Mouse (Mus musculus) heart, postnatal 36 days (tissue): ENCODE results near the gene Notch4. TPM values are rescaled to one million over a fixed set of nuclear protein-coding genes. Genes with fewer than 3 reads are reported as not detected.

ENCODE experiments used
- DNase-seq, 2 experiments: peaks; one replicate each; pipeline ENCODE4 v3.0.0; 2021 to 2022
- intact Hi-C: fragments of 180-260 bp; cut with DNase I; formaldehyde crosslinking; loops from one replicate; pipeline ENCODE4 v1.15.1; 2025
- total RNA-seq, 2 experiments: library from RNA; stranded (reverse); gene quantifications; 2 replicates each; pipeline ENCODE4 v1.2.3; 2021

The Notch4 gene
- total RNA-seq, 2 experiments from 2014 or later, result 33.0 to 48.6 TPM

DNA sequence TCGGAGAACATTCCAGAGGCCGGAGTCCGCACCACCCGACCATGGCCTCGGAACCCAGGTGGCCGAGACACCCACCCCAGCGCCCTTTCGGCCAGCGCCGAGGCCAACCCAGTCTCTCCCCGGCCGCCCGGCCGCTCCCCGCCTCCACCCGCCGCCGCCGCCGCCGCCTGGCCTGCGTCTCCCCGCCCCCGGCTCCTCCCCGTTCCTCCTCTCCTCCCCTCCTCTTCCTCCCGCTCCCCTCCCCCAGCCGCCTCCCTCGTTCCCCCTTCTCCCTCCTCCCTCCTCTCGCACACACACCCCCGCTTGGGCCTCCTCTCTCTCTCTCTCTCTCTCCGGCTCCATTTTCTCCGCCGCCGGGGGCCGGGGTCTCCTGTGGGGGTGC is 27.9 kb downstream of the Notch4 start:
- intact Hi-C loops, result no loop called here

DNA sequence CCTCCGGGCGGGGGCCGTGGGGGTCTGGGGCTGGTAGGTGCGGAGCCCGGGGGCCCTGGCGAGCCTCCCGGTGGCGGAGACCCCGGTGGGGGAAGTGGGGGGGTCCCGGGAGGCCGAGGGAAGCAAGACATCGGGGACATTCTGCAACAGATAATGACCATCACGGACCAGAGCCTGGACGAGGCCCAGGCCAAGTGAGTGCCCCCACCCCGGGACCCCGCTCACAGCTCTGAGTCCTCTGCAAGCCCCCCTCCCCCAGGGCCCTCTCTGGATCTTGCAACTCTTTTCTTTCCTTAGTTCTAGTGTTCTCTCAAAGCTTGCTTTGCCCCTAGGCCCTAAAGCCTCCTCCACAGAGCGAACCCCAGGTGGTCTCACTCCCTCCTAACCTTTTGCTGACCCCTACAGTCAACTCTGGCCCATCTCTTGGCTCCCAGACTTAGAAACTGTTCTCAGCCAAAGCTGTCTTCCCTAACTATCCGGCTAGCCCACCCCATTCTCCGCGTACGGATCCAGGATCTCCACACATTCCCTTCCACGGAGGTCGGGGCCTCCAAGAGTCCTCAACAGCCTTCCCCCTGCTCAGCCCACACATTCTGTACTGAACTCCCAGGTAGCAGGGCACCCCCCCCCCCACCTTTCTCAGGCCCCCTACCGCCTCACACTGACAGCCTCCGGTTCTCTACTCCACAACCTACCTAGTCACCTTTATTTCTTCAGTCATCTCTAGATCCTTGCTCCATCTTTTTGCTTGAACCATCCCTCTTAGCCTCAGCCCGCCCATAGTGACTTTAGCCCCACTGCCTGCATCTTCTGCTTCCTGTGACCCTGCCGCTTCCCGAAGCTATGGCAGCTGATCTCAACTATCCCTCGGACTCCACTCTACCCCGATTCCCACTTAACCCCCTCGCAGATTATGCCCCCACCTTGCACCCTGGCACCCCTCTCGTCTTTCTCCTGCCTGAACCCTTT is 28.8 kb downstream of the Notch4 start:
- peak in 1 of 2 experiments; percentile 33 for DNase-seq
- intact Hi-C loops, result no loop called here

More for the DNA sequence above, 27.9 kb downstream of the Notch4 start:
- peak; percentile 87 to 90 for DNase-seq

DNA sequence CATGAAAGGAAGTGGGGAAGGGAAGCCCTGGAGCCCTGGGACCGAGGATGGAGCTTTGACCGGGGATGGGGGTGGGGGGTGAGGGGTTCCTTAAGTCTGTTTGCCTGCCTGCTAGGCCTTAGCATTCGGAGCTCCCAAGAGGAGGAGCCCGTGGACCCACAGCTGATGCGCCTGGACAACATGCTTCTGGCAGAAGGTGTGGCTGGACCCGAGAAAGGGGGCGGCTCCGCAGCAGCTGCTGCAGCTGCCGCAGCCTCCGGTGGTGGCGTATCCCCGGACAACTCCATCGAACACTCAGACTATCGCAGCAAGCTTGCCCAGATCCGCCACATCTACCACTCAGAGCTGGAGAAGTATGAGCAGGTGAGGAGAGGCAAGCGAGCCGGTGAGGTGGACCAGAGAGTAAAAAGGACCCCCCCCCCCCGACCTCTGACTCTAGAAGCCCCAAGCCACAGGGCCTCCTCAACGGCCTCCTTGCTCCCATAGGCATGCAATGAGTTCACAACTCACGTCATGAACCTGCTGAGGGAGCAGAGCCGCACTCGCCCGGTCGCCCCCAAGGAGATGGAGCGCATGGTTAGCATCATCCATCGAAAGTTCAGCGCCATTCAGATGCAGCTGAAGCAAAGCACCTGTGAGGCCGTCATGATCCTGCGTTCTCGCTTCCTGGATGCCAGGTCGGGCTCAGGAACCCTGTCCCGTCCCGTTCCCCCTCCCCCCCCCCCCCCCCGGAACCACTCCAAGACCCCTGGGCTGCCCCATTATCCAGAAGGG is 29.9 kb downstream of the Notch4 start:
- no peak for DNase-seq
- intact Hi-C loops, result no loop called here

DNA sequence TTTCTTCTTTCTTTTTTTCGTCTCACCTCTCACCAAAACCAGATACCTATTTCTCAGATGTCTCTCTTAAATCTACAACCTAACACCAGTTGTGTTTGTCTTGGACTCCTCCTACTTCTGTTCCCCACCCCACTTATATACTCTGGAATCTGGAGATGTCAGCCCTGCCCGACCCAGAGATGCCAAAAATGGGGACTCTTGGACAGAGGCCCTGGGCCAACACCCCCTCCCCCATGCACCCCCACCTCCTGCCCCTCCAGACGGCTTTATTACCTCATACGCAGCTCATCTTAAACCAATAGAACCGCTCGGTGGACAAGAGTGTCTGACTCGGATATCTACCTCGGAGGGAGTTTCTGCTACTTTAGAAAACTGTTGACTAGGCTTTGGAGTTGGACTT is 32.0 kb downstream of the Notch4 start:
- intact Hi-C loops, result no loop called here
- no peak for DNase-seq

DNA sequence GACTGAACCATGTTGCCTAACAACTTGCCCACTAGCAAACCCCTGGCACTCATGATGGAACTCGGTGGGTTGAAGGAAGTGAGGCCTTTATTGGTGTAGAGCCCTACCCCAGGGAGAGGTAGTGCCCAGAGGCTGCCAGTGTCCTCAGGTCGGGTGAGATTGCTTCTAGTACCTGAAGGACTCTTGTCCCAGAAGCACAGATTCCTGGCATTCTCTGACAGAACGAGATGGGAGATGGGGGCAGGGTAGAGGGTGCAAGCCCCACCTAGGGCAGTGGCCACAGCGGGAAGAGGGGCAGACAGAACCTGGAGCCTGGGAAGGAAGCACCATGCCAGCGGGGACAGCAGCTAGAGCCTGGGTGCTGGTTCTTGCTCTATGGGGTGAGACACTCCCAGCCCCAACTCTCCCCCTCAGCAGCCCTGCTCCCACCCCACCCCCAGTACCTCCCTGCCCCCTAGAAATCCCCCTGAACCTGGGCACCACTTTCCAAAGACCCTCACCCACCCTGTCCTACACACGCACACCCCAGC is 33.6 kb downstream of the Notch4 start, which contains the start of gene Ager:
Gene Ager (plus strand): TSS at position 297 of the 530 bp plus-strand sequence.
- intact Hi-C loops, result no loop called here
- no peak for DNase-seq

DNA sequence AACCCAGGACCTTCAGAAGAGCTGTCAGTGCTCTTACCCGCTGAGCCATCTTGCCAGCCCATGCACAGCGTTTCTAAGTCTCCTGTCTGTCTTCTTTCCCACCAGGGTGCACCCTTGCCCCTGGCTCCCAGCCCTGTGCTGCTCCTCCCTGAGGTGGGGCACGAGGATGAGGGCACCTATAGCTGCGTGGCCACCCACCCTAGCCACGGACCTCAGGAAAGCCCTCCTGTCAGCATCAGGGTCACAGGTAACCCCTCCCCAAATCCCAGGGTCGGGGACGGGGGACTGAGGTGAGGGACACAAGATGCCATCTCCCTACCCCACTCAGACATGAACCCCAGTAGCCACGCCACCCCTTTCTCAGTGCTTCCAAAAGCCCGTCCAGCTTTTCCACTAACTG is 35.8 kb downstream of the Notch4 start:
- DNase-seq, result no peak
- intact Hi-C loops, result no loop called here

- DNase-seq, result no peak
Observed at GRCm38 (mm10) chr17:34601796-34602195, 37.7 kb downstream of the Notch4 start.

DNA sequence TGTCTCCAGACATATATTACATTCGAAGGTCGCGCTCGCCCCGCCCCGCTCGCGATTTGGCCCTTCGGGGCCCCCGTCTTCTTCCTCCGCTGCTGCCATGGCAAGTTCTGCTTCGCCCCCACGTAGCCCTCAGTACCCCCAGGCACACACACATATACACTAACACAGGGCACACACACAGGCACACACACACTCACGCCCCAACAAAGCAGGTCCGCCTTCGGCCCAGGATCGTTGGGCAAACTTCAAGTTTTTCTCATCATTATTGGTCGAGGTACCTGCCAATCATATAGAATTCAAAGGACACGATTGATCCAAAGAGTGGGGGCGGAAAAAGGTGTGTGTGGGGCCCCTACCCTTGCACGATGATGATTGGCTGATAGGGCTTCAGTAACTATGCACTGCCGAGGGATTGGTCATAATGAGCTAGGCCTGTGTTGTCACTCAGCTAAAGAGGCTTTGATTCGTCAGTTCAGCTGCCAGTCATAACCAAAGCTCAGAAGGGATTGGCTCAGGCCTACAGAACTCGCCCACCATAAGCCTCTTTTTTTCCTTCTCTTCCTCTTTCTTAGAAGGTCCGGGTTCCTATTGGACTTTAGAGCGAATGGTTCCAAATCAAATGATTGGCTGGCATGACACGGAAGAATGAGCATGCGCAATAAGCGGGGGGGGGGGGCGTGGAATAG is 39.5 kb downstream of the Notch4 start, which contains the start of gene Rnf5:
Gene Rnf5 (minus strand): TSS at position 316 of the 686 bp plus-strand sequence.
- peak; percentile 96 to 98 for DNase-seq
- intact Hi-C loops, result no loop called here

More at GRCm38 (mm10) chr17:34601796-34602195, 37.7 kb downstream of the Notch4 start:
- intact Hi-C loops, result no loop called here

DNA sequence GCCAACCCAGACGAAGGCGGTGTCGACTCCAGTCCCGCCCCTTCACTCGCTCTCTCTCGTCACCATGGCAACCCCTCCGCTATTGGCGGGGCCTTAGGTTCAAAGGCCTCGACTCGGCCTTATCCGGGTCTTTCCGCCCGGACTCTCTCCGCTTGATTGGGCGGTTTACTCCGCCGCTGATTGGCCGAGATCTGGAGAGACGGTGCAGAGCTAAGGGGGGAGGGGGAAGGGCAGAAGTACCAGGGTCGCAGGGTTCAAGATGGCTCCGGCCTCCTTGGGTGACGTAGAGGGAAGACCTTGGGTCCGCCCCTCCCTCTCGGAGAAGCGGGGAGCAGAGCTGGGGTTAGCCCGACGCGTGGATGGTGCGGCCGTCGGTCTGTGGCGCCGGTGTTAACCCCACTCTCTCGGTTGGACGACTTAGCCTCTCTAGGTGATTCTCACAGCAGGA is 40.0 kb downstream of the Notch4 start, which contains the start of gene Agpat1:
Gene Agpat1 (plus strand): TSS at position 202 of the 448 bp plus-strand sequence.
- DNase-seq, result peak; percentile 96
- intact Hi-C loops, result no loop called here

DNA sequence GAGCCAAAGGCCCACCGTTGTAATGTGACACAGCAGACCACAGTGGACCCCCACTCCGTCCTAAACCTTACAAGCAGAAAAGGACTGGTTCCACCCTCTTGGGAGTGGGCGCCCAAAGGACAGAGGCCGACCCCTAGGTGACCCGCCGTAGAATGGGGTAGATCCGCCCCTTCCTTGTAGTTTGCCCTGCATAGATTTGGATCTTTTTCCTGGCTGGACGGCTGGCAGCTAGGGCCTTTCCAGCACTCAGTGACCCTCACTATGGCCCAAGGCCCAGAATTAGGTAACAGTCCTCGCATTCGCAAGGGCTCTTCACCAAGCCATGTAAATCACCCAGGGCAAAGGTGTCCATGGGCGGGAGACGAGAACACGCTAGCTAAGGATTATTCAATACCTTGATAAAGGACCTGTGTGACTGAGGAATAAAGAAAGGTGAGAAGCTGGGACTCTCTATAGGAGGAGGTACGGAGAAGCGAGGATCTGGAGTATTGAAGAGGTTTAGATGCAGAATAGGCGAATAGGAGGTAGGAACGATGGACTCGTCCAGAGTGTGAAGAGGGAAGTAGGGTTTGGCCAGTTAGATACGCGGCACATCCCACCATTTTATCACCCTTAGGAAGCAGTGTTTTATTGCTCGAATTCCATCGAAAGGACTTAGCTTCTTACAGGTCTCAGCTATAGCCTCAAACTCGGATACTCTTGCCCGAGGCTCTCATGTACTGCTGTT is 40.6 kb downstream of the Notch4 start:
- DNase-seq, result no peak
- intact Hi-C loops, result loop anchor here (5.0 kb wide), 1 partner anchor 293 kb away; the partner anchor contains the start of genes C2 and Ehmt2

DNA sequence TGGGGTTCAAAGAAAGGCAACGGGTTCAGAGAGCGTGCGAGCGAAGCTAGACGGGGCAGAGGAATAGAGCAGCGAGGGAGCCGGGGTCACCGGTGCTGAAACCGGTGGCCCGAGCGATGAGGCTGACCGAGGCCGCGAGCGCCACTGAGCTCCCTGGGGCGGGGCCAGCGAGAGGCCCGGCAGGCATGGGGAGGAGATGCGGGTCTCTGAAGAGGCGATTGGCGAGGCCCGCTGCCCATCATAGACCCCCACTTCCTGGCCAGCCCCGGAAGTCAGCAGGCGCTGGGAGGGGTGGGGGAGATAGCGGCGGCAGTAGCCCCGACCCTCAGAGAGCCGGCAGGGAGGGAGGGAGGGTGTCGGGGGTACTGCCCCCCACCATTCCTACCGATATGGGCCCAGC is 41.5 kb downstream of the Notch4 start:
- DNase-seq, result peak; percentile 97 to 98
- intact Hi-C loops, result loop anchor here (1.0 to 5.0 kb wide), 2 partner anchors 22 to 292 kb away; partner anchors contain the start of genes C2 and Ehmt2

DNA sequence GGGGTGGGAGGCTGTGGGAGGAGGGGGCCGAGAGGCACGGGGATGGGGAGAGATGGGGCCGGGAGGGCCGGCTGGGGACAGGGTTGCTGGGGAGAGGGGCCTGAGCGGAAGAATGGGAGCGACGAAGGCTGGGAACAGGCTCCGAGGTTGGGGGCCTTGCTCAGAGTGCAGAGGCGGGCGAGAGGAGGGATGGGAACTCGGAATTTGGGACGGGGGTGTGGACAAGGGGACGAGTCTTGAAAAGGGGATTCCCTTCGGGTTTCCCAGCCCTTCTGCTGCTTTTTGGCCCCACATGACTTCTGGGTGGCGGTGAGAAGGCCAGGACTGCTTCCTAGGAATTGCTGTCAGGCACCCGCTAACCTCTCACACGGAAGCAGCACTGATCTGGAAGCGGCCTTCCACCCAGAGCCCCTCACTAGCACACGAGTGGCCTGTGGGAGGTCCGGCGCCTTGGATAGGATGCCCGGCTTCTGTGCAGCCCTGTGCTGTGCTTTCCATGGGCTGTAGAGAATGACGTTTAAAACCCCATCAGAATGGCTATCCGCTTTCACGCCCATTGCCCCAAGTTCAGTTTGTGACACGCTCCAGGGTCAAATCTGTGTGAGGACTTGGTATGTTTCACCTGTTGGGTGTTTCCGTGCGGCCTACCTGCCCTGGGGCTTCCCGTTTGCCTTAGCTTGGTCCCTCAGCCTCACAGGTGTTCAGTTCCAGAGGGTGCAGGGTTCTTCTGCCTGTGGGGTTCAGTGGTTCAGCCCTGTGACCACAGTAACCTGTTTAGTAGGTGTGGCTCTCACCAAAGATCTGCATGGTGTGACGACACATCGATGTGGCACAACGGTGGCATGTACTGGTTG is 42.3 kb downstream of the Notch4 start:
- DNase-seq, result no peak
- intact Hi-C loops, result loop anchor here (1.0 to 5.0 kb wide), 2 partner anchors 21 to 291 kb away; partner anchors contain the start of genes C2 and Ehmt2

- intact Hi-C loops, result loop anchor here (5.0 kb wide), 1 partner anchor 289 kb away; the partner anchor contains the start of genes C2 and Ehmt2
- DNase-seq, result no peak
Observed at GRCm38 (mm10) chr17:34607997-34608396, 43.9 kb downstream of the Notch4 start.

DNA sequence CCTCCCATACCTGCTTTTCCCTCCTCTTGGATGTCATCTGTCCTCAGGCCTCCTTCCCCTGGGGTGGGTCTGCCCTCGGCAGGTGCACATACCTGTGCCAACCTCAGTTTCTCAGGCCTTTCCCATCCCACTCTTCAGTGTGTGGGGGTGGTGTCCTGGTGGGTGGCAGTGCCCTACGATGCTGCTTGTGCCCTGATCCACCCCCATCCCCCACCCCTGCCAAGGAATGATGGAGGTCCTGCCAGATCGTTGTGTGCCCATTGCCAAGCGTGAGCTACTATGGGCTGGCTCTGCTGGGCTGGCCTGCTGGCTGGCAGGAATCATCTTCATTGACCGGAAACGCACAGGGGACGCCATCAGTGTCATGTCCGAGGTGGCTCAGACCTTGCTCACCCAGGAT is 47.0 kb downstream of the Notch4 start:
- DNase-seq, result no peak
- intact Hi-C loops, result no loop called here

DNA sequence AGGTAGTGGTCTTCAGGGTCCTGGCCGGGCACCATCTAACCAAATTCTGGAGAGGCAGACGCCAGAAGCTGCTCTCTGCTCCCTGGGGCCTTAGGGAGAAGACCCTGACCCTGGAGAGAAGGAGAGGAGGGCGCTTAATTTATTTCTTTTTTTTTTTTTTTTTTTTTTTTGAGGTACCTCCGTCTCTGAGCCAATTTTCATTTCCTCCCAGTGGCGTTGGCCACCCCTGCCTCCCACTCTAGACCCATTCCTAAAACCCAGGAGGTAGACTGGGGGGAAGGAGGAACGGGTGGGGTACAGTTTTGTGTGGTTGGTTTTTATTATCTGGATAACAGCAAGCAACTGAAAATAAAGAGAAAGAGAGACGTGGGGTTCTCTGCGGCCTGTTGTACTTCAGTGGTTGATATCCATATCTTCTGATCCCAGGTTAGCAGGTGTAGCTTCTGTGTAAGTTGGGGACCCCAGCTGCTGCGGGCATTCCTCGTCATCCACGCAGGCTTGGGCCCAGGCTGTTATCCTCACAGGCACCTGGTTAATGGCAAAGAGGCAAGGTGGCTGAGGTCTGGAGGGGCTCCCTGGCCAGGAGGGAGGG is 49.1 kb downstream of the Notch4 start:
- intact Hi-C loops, result no loop called here
- no peak for DNase-seq

- intact Hi-C loops, result no loop called here
- DNase-seq, result no peak
Observed at GRCm38 (mm10) chr17:34613830-34614229, 49.8 kb downstream of the Notch4 start.

DNA sequence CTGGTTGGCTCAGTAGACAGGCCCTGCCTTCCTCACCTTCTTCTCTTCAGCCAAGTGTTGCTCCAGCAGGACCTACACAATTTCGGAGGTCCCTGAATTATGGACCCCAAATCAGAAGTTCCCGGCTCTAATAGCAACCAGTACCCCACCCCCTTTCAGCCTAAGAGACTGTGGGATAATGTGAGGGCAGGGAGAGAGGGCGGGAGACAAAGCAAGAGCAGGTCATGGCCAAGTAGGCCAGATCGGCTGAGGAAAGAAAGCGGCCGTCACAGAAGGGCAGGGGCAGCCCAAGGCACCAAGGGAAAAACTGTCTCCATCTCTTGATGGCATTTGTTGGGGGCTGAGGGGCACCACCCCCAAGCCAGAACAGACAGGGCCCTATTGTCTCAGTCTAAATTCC is 51.8 kb downstream of the Notch4 start, which contains the start of gene Egfl8:
Gene Egfl8 (minus strand): TSS at position 101 of the 400 bp plus-strand sequence.
- intact Hi-C loops, result no loop called here
- DNase-seq, result no peak

DNA sequence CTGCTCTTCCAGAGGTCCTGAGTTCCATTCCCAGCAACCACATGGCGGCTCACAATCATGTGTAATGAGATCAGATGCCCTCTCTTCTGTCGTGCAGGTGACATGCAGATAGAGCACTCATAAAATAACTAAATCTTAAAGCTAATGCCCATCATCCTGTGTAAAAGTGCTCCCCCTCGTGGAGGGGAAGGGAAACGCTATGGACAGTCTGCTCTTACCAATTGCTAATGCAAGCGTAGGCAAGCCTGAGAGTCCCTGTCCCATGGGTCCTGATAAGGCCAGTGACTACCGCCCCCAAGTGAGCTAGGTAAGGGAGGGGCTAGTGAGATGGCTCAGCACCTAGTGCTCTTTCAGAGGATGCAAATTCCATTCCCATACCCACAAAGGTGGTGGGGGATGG is 54.9 kb downstream of the Notch4 start:
- intact Hi-C loops, result loop anchor here (1.0 to 2.0 kb wide), 3 partner anchors 46 to 178 kb away; no protein-coding TSS in a partner anchor
- DNase-seq, result peak; percentile 76 to 80
